Comparison of ENCODE assay signal across 9 mouse cellular contexts in the genomic region with DNA sequence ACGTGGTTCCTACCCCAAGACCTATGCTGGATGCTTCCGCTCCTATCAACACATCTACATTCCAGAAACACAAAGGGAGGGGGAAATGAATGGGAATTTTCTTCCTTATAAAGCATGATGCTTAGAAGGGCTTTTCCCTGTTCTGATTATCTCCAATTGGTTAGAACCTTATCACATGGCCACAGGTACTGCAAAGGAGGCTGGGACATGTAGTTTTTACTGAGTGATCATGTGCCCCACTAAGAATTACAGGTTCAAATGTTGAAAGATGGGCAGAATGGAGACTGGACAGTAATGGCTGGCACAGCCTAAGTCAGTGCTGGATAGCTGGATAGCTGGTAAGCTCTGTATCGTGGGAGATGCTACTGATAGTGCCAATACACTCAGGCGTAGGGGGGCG. TPM values are rescaled to one million over a fixed set of nuclear protein-coding genes. Genes with fewer than 3 reads are reported as not detected.
DNase-seq lines count a peak whose midpoint lies in the region; ATAC-seq and TF ChIP-seq lines count a peak whose summit lies in the region.
"Had no signal": no experiment of that assay in that cellular context is flagged by ENCODE, and none has a peak within 500 bp of the region (broad histone marks: within the 10 kb centered on the region; RNA-seq: fewer than 3 reads in every experiment).

No protein-coding gene starts in this region.

- ATAC-seq in liver, embryonic 12.5 days, result no peak
- 0 out of 2 replicates have a peak, but pooled peaks have one; percentile 51 for ATAC-seq in intestine, embryonic 14.5 days (replicated peaks; ENCODE audit: low FRiP score, low TSS enrichment, low read depth)

- H3K4me3 ChIP-seq in liver, adult 2 months (ENCODE audit: insufficient read depth, low read depth, low read length), result no peak overlapping the region
- H3K4me3 ChIP-seq in liver, embryonic 12.5 days, result no peak overlapping the region
- no peak overlapping the region for H3K4me3 ChIP-seq in intestine, embryonic 14.5 days (ENCODE audit: low read depth, low read length)
- H3K4me3 ChIP-seq: limb, embryonic 12.5 days had no signal

- no peaks in the 10 kb centered on the region for H3K79me2 ChIP-seq in liver, adult 2 months (ENCODE audit: control insufficient read depth, insufficient read depth, low read length)

- no peaks in the 10 kb centered on the region for H3K4me1 ChIP-seq in liver, adult 2 months (ENCODE audit: control insufficient read depth, insufficient read depth, low read length)
- H3K4me1 ChIP-seq in liver, embryonic 12.5 days, result no peaks in the 10 kb centered on the region
- H3K4me1 ChIP-seq in intestine, embryonic 14.5 days (replicated peaks; ENCODE audit: control insufficient read depth, insufficient read depth, low read length), result peaks cover 4% of the 10 kb centered on the region; the same call in 1 of the 2 replicates

- TF ChIP-seq POLR2A in liver, adult 2 months (IDR thresholded peaks at IDR 0.05; ENCODE audit: extremely low read depth, insufficient read depth, low read length), result no peak

- no peak overlapping the region for H3K27ac ChIP-seq in liver, adult 2 months (replicated peaks; ENCODE audit: insufficient read depth, low read depth, low read length)
- no peak overlapping the region for H3K27ac ChIP-seq in liver, embryonic 12.5 days
- no peak overlapping the region for H3K27ac ChIP-seq in intestine, embryonic 14.5 days (ENCODE audit: low read depth)
- H3K27ac ChIP-seq: limb, embryonic 12.5 days had no signal

- 81% methylated on average over 5 of the region's 5 CpGs for WGBS in liver, adult 2 months
- 55% methylated on average over 5 of the region's 5 CpGs for WGBS in liver, embryonic 12.5 days (ENCODE audit: insufficient replicate concordance)
- WGBS in intestine, embryonic 14.5 days, result 74% methylated on average over 5 of the region's 5 CpGs

- no peaks in the 10 kb centered on the region for H3K9me3 ChIP-seq in liver, embryonic 12.5 days (replicated peaks)
- no peaks in the 10 kb centered on the region for H3K9me3 ChIP-seq in intestine, embryonic 14.5 days (ENCODE audit: control insufficient read depth, low read length)
- H3K9me3 ChIP-seq: limb, embryonic 12.5 days had no signal

- H3K9ac ChIP-seq in liver, adult 2 months (ENCODE audit: low read depth, low read length), result no peak overlapping the region
- H3K9ac ChIP-seq in liver, embryonic 12.5 days, result no peak overlapping the region
- no peak overlapping the region for H3K9ac ChIP-seq in intestine, embryonic 14.5 days (ENCODE audit: low read length)
- H3K9ac ChIP-seq: limb, embryonic 12.5 days had no signal

- TF ChIP-seq CTCF in liver, adult 2 months (IDR thresholded peaks at IDR 0.05; ENCODE audit: low read depth, low read length), result no peak

- peak; percentile 44 to 62 for DNase-seq in cerebellum, postnatal 10 days
- no peak for DNase-seq in cerebellum, adult 8-10 months
- peak; percentile 48 for DNase-seq in liver, adult 2 months (ENCODE audit: extremely low read depth, low read depth, low spot score)
- no peak for DNase-seq in intestine, embryonic 14.5 days (ENCODE audit: low spot score)
- DNase-seq in retina, postnatal 1 day, result peak; percentile 49
- no peak for DNase-seq in heart, postnatal 4 days
- DNase-seq in ovary, postnatal 10 days (ENCODE audit: low spot score), result no peak

- no peaks in the 10 kb centered on the region for H3K36me3 ChIP-seq in liver, adult 2 months (ENCODE audit: control insufficient read depth, insufficient read depth, low read length)
- H3K36me3 ChIP-seq in liver, embryonic 12.5 days, result no peaks in the 10 kb centered on the region
- H3K36me3 ChIP-seq in intestine, embryonic 14.5 days (ENCODE audit: control insufficient read depth, insufficient read depth, low read length), result no peaks in the 10 kb centered on the region
- H3K36me3 ChIP-seq: limb, embryonic 12.5 days had no signal

- H3K4me2 ChIP-seq in liver, embryonic 12.5 days, result no peak overlapping the region
- no peak overlapping the region for H3K4me2 ChIP-seq in intestine, embryonic 14.5 days (ENCODE audit: low read length)
- H3K4me2 ChIP-seq: limb, embryonic 12.5 days had no signal

- no peaks in the 10 kb centered on the region for H3K27me3 ChIP-seq in liver, adult 2 months (ENCODE audit: control insufficient read depth, insufficient read depth, low read length)
- H3K27me3 ChIP-seq in liver, embryonic 12.5 days (replicated peaks), result peaks cover 40% of the 10 kb centered on the region
- H3K27me3 ChIP-seq in intestine, embryonic 14.5 days (replicated peaks; ENCODE audit: control insufficient read depth, insufficient read depth, low read length), result no peaks in the 10 kb centered on the region

RNA-seq across cellular contexts. Expression of a gene that starts 21.2 kb away (rescaled TPM):
- 9.2 and 14.8 TPM in 2 replicates for total RNA-seq in liver, adult 2 months (2014; rRNA removed)
- 13.0 and 15.6 TPM in 2 replicates for polyA plus RNA-seq in liver, adult 2 months (2012; rRNA removed)
- 2.8 and 2.9 TPM in 2 replicates for polyA plus RNA-seq in liver, embryonic 12.5 days (2016; fragmentation: Nextera tagmentation; extraction: Ambion mirVana)
- polyA plus RNA-seq in intestine, embryonic 14.5 days (2014; fragmentation: Nextera tagmentation; extraction: Ambion mirVana), result 21.9 and 25.1 TPM in 2 replicates
- total RNA-seq in heart, postnatal 4 days (2021), result 10 to 100 TPM; 41.0 to 42.9 TPM

RNA-seq across cellular contexts. Expression of a gene that starts 55.5 kb away (rescaled TPM):
- not detected in 2 replicates for total RNA-seq in liver, adult 2 months (2014; rRNA removed)
- polyA plus RNA-seq in liver, adult 2 months (2012; rRNA removed), result not detected in 2 replicates
- polyA plus RNA-seq in liver, embryonic 12.5 days (2016; fragmentation: Nextera tagmentation; extraction: Ambion mirVana), result 0.13 and 0.24 TPM in 2 replicates
- polyA plus RNA-seq in intestine, embryonic 14.5 days (2014; fragmentation: Nextera tagmentation; extraction: Ambion mirVana), result 4.4 and 4.6 TPM in 2 replicates
- total RNA-seq in heart, postnatal 4 days (2021), result under 1 TPM in 1 of 2 experiments, not detected in 1; 0.07 TPM

Comparison
In these comparisons a context has a peak if more than half of its experiments do, and no peak if none do; other contexts are left out.
1. DNase-seq: peak in cerebellum, postnatal 10 days (2 of 2), liver, adult 2 months (single experiment) and retina, postnatal 1 day (single experiment); none in cerebellum, adult 8-10 months (single experiment), intestine, embryonic 14.5 days (single experiment), heart, postnatal 4 days (single experiment) and ovary, postnatal 10 days (single experiment).